Mouse (Mus musculus): ENCODE data around the gene Hmcn2. TPM values are rescaled to one million over a fixed set of nuclear protein-coding genes. Genes with fewer than 3 reads are reported as not detected.

Gene Hmcn2
- polyA plus RNA-seq, 1 experiment, result not detected

DNA sequence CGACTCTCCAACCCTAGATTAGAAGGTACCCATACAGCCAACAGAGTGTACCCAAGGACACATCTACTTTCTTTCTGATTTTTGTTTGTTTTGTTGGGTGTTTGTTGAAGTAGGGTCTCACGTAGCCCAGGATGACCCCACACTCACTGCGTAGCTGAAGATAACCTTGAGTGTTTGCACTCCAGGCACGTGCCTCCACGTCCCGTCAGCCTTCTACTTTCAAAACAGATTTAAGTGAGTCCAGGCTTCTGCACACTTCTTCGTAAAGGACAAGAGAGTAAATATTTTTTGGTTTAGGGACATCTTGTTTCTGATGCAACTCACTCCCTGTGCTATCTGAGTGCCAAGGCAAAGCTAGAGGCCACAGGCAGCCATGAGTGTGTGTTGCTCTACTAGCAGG lies 149.0 kb downstream of the Hmcn2 start:
- no peak overlapping the region for H3K27ac ChIP-seq (ENCODE audit: insufficient read depth, low read depth, low read length)
- TF ChIP-seq CTCF (IDR thresholded peaks at IDR 0.05; ENCODE audit: insufficient read depth, low read depth, low read length) (no peak), POLR2A (IDR thresholded peaks at IDR 0.05; ENCODE audit: insufficient read depth, low read depth, low read length) (no peak)
- H3K4me3 ChIP-seq (ENCODE audit: insufficient read depth, low read depth, low read length), result no peak overlapping the region
- WGBS, result 93% methylated on average over 7 of the region's 7 CpGs
- H3K4me1 ChIP-seq (ENCODE audit: control insufficient read depth, insufficient read depth, low read length), result peaks cover 8% of the 10 kb centered on the region

DNA sequence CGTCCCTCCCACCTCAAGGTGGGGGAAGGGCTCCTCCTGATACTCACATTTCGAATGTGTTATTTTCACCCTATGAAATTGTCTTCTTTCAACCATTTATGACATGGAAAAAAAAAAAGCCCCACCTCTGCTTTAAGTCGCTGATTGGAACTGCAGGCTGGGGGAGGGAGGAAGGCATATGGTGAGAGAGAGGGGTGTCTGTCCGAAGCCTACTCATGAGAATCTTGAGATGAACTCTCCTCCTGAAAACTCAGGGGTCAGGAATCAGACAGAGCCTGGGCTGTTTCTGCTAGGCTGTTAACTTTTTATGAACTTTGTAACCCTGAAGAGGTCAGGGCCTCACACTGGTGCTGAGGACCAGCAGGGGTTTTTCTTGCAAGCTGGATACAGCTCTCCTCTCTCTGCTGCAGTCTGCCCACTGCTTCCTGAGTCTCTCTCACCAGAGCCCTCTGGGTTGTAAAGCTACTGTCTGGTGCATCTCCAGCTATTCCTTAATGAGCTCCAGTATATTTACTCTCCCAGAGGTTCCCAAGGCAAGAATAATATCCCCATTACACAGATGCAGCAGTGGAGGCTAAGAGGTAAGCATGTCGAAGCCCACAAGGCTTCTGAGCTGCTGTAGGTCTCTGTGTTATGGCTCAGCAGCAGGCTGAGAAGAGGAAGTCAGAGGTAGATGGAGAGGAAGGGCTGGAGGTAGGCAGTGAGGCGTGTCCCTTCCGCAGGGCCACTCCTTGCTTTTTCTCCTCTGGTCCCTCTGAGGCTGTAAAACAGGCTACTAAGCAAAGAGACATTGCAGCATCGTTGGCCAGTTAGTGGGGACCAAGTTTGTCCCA lies 149.7 kb downstream of the Hmcn2 start:
- 70% methylated on average over 8 of the region's 8 CpGs for WGBS
- no peak for TF ChIP-seq CTCF (IDR thresholded peaks at IDR 0.05; ENCODE audit: insufficient read depth, low read depth, low read length)
- peaks cover 8% of the 10 kb centered on the region for H3K4me1 ChIP-seq (ENCODE audit: control insufficient read depth, insufficient read depth, low read length)

DNA sequence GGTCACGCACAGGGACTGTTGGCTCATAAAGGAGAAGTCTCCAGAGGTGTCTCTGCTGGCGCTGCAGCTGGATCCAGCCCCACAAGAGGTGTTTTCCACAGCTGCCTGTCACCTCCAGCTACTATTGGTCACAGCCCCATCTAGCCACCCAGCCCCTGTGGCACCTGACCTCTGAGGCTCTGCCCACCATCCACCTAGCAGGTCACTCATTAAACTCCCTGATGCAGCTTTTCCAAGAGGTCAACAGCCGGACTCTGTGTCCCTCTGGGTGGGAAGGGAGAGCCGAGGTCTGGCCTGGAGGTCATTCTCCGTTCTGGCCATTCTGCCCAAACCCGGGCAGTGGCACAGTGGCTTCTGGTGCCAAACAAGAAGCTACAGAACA lies 150.3 kb downstream of the Hmcn2 start:
- Histone ChIP-seq H3K4me1 (ENCODE audit: control insufficient read depth, insufficient read depth, low read length) (peaks cover 10% of the 10 kb centered on the region), H3K27ac (ENCODE audit: insufficient read depth, low read depth, low read length) (no peak overlapping the region), H3K4me3 (ENCODE audit: insufficient read depth, low read depth, low read length) (no peak overlapping the region)
- TF ChIP-seq POLR2A (IDR thresholded peaks at IDR 0.05; ENCODE audit: insufficient read depth, low read depth, low read length) (no peak), CTCF (IDR thresholded peaks at IDR 0.05; ENCODE audit: insufficient read depth, low read depth, low read length) (no peak)
- WGBS, result 87% methylated on average over 6 of the region's 6 CpGs

More for the DNA sequence above, 149.7 kb downstream of the Hmcn2 start:
- Histone ChIP-seq H3K27ac (ENCODE audit: insufficient read depth, low read depth, low read length) (no peak overlapping the region), H3K4me3 (ENCODE audit: insufficient read depth, low read depth, low read length) (no peak overlapping the region)

DNA sequence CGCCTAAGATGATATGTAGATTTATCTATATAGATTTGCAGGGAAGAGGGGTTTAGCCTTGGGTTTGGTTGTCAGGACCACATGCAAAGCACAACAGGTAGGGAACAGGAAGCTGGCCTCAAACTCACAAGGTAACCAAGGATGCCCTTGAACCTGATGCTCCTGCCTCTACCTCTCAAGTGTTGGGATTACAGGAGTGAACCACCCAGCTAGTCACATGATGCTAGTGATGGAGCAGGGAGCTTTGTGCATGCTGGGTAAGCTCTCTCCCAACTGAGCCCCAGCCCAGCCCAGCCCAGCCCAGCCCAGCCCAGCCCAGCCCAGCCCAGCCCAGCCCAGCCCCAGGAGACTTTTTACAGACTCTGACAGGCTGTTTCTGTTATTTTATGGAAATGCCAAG lies 153.2 kb downstream of the Hmcn2 start:
- 96% methylated on average over 1 of the region's 1 CpGs for WGBS
- TF ChIP-seq POLR2A (IDR thresholded peaks at IDR 0.05; ENCODE audit: insufficient read depth, low read depth, low read length) (no peak), CTCF (IDR thresholded peaks at IDR 0.05; ENCODE audit: insufficient read depth, low read depth, low read length) (no peak)

DNA sequence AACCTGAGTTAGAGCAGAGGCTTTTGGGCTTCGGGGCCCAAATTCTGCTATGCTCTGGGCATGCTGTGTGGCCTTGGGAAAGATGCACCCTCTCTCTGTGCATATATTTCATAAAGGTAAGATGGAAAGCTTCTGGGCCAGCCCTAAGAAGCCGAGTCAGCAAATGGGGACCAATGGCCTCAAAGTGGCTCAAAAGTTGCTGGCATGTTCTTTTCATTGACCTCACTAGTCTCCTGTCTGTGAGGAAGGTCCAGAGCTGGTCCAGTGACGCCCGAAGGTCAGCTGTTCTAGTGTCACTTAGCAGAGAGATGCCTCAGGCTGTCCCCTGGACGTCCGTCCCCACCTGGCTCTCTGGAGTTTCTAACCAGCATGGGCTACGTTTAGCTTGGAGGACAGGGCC lies 154.6 kb downstream of the Hmcn2 start:
- Histone ChIP-seq H3K4me3 (ENCODE audit: insufficient read depth, low read depth, low read length) (no peak overlapping the region), H3K27ac (ENCODE audit: insufficient read depth, low read depth, low read length) (no peak overlapping the region), H3K4me1 (ENCODE audit: control insufficient read depth, insufficient read depth, low read length) (peaks cover 16% of the 10 kb centered on the region)
- WGBS, result 91% methylated on average over 7 of the region's 7 CpGs
- TF ChIP-seq POLR2A (IDR thresholded peaks at IDR 0.05; ENCODE audit: insufficient read depth, low read depth, low read length), result no peak
- TF ChIP-seq CTCF (IDR thresholded peaks at IDR 0.05; ENCODE audit: insufficient read depth, low read depth, low read length), result no peak

More for the DNA sequence above, 153.2 kb downstream of the Hmcn2 start:
- no peak overlapping the region for H3K27ac ChIP-seq (ENCODE audit: insufficient read depth, low read depth, low read length)
- no peak overlapping the region for H3K4me3 ChIP-seq (ENCODE audit: insufficient read depth, low read depth, low read length)
- H3K4me1 ChIP-seq (ENCODE audit: control insufficient read depth, insufficient read depth, low read length), result peaks cover 16% of the 10 kb centered on the region

DNA sequence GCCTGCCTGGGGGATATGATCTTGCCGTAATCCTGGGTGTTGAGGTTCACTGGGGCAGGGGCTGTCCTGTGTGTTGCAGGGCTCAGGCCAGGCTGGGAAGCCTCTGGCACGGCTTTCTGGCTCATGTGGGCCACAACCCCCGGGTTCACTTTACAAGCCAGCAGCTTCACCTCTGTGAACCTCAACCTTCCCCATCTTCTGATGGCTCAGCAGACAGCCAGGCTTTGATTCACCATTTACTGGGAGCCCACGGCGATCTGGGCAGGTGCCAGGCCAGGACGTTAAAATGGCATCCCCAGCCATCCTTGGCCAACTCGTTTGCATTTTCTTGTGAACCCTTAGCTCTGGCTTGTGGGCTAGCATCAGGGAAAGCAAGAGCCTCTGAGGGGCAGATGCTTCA lies 155.3 kb downstream of the Hmcn2 start:
- TF ChIP-seq POLR2A (IDR thresholded peaks at IDR 0.05; ENCODE audit: insufficient read depth, low read depth, low read length), result no peak
- no peak for TF ChIP-seq CTCF (IDR thresholded peaks at IDR 0.05; ENCODE audit: insufficient read depth, low read depth, low read length)
- WGBS, result 46% methylated on average over 7 of the region's 7 CpGs
- Histone ChIP-seq H3K4me1 (ENCODE audit: control insufficient read depth, insufficient read depth, low read length) (peaks cover 16% of the 10 kb centered on the region), H3K27ac (ENCODE audit: insufficient read depth, low read depth, low read length) (no peak overlapping the region), H3K4me3 (ENCODE audit: insufficient read depth, low read depth, low read length) (peak overlapping the region; percentile 52)

DNA sequence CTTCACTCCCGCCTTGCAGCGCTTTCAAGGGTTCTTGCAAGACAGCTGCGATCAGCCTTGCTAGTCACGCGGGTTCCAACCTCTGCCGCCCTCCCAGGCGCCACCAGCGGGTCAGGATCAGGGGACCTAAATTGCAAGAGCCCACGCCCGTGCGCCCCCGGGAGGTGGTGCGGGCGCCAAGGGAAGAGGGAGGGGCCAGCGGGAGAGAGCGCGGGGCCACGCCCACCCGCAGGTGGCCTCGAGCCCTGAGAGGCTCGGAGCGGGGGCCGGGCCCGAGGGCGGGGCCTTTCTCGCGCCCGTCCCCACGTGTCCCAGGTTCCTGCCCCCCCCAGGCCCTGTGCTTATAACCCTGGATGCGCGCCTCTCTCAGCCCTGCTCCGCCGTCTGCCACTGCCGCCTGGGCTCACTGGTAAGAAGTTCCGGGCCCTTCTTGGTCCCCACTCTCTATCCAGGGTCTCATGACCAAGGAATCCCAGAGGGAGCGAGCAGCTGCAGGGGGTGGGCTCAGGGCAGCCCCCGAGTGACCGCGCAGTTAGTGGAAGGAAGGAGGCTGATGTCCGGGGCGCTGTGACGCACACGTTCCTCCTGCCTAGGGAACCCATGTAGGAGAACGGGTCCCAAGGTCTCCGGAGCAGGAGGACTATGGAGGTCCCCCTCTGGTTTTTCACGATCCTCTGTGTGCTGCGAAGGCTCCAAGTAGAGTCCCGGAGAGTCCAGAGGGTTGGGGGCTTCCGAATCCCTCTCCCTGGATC lies 155.9 kb downstream of the Hmcn2 start, which contains the start of gene Ass1:
Ass1 (plus strand) TSS at position 277 of the 752 bp plus-strand sequence.
- no peak for TF ChIP-seq CTCF (IDR thresholded peaks at IDR 0.05; ENCODE audit: insufficient read depth, low read depth, low read length)
- 0 out of 2 replicates have a peak, but pooled peaks have one; percentile 20 for TF ChIP-seq POLR2A (IDR thresholded peaks at IDR 0.05; ENCODE audit: insufficient read depth, low read depth, low read length)
- under 1% methylated on average over 48 of the region's 49 CpGs for WGBS
- H3K4me3 ChIP-seq (ENCODE audit: insufficient read depth, low read depth, low read length), result peak within 1 kb of the TSS; percentile 52
- no peak within 1 kb of the TSS for H3K27ac ChIP-seq (ENCODE audit: insufficient read depth, low read depth, low read length)
- peaks cover 20% of the 10 kb centered on the region for H3K4me1 ChIP-seq (ENCODE audit: control insufficient read depth, insufficient read depth, low read length)

DNA sequence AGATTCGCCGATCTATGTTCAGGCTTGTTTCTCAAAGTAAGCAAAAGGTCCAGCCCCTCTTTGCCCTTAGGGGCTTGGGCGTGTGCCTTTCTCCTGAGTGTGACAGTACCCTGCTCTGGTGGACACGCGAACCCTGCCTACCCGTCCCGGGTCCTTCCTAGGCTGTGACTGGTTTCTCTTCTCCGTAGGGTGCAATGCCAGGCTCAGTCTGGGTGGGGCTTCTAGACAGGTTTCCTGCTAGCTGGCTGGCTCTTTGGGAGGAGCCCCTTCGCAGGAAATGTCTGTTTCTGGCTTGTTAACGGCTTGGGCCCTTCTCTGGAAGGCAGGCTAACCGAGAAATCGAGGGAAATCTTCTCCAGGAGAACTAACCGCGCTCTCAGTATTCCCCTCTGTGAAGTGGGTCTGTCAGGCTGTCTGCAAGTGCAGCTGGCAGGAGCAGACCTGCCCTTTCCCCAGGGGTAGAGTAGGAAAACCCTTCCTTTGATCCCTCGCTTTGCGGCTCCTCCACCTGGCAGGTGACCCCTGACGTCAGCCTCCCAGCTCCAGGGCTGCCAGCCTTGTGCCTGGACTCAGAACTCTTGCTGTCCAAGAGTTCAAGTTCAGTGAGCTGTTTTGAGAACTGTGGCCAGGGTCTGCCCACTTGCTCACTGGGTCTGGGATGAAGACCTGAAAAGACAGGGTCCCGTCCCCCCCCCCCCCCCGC lies 156.6 kb downstream of the Hmcn2 start:
- Histone ChIP-seq H3K4me1 (ENCODE audit: control insufficient read depth, insufficient read depth, low read length) (peaks cover 20% of the 10 kb centered on the region), H3K4me3 (ENCODE audit: insufficient read depth, low read depth, low read length) (peak overlapping the region; percentile 52), H3K27ac (ENCODE audit: insufficient read depth, low read depth, low read length) (no peak overlapping the region)
- WGBS, result 10% methylated on average over 19 of the region's 19 CpGs
- TF ChIP-seq CTCF (IDR thresholded peaks at IDR 0.05; ENCODE audit: insufficient read depth, low read depth, low read length) (no peak), POLR2A (IDR thresholded peaks at IDR 0.05; ENCODE audit: insufficient read depth, low read depth, low read length) (no peak)
